Mouse (Mus musculus) ES-E14 (cell line): Measurements from ENCODE around the gene Cga. TPM values are rescaled to one million over a fixed set of nuclear protein-coding genes. Genes with fewer than 3 reads are reported as not detected.

Experiments used
- DNase-seq: peaks from one replicate; pipeline ENCODE4 v3.0.0-alpha.2; 2013; ENCODE audit warnings: low read depth, low spot score
- H3K27ac ChIP-seq: 2 replicates; pipeline ENCODE4 v1.5.1; 2012; ENCODE audit warnings: low read depth, mild to moderate bottlenecking, low read length, moderate library complexity, mixed read lengths; ENCODE audit not compliant: poor library complexity, insufficient read depth, severe bottlenecking
- H3K36me3 ChIP-seq: 2 replicates; pipeline ENCODE4 v1.6.1; 2012; ENCODE audit warnings: mild to moderate bottlenecking, low read length, moderate library complexity, mixed read lengths; ENCODE audit not compliant: control insufficient read depth, poor library complexity, insufficient read depth, severe bottlenecking
- H3K4me1 ChIP-seq, 2 experiments: fragments of 150-350 bp in 1 of 2; sonication (generic) in 1 of 2; 2 replicates each; pipeline ENCODE4 v1.6.1; 2012; ENCODE audit warnings: low read length in 2 of 2, mild to moderate bottlenecking in 1 of 2, mixed read lengths in 1 of 2; ENCODE audit not compliant: control insufficient read depth in 2 of 2, insufficient read depth in 2 of 2, poor library complexity in 1 of 2
- H3K4me3 ChIP-seq, 2 experiments: fragments of 150-350 bp in 1 of 2; sonication (generic) in 1 of 2; 2 replicates each; pipeline ENCODE4 v1.5.1; 2012; ENCODE audit warnings: low read length in 2 of 2, low read depth in 1 of 2, mild to moderate bottlenecking in 1 of 2, mixed read lengths in 1 of 2; ENCODE audit not compliant: insufficient read depth in 1 of 2, poor library complexity in 1 of 2, severe bottlenecking in 1 of 2
- H3K9ac ChIP-seq: 2 replicates; pipeline ENCODE4 v1.6.1; 2012; ENCODE audit warnings: low read depth, mild to moderate bottlenecking, low read length, mixed read lengths; ENCODE audit not compliant: poor library complexity, insufficient read depth, severe bottlenecking
- H3K9me3 ChIP-seq: fragments of 150-350 bp; sonication (generic); 2 replicates; pipeline ENCODE4 v1.6.1; 2012; ENCODE audit warnings: low read depth, mild to moderate bottlenecking, low read length; ENCODE audit not compliant: control insufficient read depth, insufficient read depth
- CHD2 ChIP-seq: IDR thresholded peaks from 2 replicates; pipeline ENCODE4 v1.6.1; 2014; ENCODE audit warnings: mild to moderate bottlenecking, low read depth, low read length, inconsistent platforms
- HCFC1 ChIP-seq: IDR thresholded peaks from 2 replicates; pipeline ENCODE4 v1.6.1; 2012; ENCODE audit warnings: low read length, inconsistent platforms, borderline replicate concordance; ENCODE audit not compliant: insufficient read depth
- MAFK ChIP-seq: IDR thresholded peaks from 2 replicates; pipeline ENCODE4 v1.6.1; 2014; ENCODE audit warnings: mild to moderate bottlenecking, low read depth, low read length, inconsistent platforms; ENCODE audit not compliant: insufficient read depth
- ZC3H11A ChIP-seq: IDR thresholded peaks from 2 replicates; pipeline ENCODE4 v1.6.1; 2012; ENCODE audit warnings: low read depth, mild to moderate bottlenecking, inconsistent platforms, low read length, borderline replicate concordance
- ZNF384 ChIP-seq: IDR thresholded peaks from 2 replicates; pipeline ENCODE4 v1.6.1; 2012; ENCODE audit warnings: low read depth, low read length, inconsistent platforms
- in situ Hi-C, 2 experiments: fragments of 600-800 bp; cut with MboI; formaldehyde crosslinking; loops; one replicate each; pipeline ENCODE4 v1.15.1; 2025; ENCODE audit warnings: low sequenced_read_pairs in 2 of 2, inconsistent platforms in 1 of 2; ENCODE audit not compliant: unreplicated experiment in 2 of 2
- total RNA-seq: library from RNA; depleted of rRNA; stranded (reverse); fragments of 300-350 nt; gene quantifications from 2 replicates; pipeline ENCODE4 v1.2.3, GENCODE M21; 2012

Gene Cga
- total RNA-seq, 1 experiment: 0.89 TPM

DNA sequence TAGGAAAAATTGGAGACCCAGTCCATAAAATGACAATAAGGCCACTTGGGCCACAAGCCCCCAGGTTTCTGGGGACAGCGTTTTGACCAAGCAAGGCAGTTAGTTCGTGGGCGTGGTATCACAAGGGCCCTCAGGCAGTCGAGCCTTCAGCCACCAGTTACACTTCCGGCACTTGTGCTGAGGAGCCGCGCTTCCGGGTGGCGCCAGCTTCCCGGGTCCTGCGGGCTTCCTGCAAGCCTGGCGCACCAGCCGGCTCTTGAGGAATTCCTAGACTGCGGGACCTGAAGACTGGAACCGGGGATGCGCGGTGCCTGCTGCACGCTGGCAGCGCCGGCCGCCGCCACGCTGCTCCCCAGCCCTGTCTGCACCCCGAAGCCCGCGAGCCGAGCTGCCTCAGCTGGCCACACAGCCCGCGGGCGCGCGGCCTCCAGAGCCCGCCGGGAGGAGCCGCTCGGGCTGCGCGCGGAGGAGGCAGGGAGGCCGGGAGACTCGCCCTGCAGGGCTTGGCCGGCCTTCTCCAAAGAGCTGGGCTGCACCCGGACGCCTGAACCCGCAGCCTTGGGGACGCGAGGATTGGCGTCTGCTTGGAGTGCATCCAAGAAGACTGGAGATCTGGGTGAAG lies 7.0 kb upstream of the Cga start:
- TF ChIP-seq MAFK (no peak), HCFC1 (peak; percentile 71; the same call in 1 of the 2 replicates), ZNF384 (no peak)
- peak; percentile 75 for DNase-seq
- Histone ChIP-seq H3K27ac (no peak overlapping the region; the same call in 1 of the 2 replicates), H3K9ac (peak overlapping the region; percentile 79), H3K9me3 (no peaks in the 10 kb centered on the region), H3K36me3 (no peaks in the 10 kb centered on the region), H3K4me1 (peaks cover 3 to 6% of the 10 kb centered on the region in 2 experiments; a peak in 2 of 4 replicates), H3K4me3 (peak overlapping the region; percentile 69 to 76)
- in situ Hi-C loops: no loop called here

DNA sequence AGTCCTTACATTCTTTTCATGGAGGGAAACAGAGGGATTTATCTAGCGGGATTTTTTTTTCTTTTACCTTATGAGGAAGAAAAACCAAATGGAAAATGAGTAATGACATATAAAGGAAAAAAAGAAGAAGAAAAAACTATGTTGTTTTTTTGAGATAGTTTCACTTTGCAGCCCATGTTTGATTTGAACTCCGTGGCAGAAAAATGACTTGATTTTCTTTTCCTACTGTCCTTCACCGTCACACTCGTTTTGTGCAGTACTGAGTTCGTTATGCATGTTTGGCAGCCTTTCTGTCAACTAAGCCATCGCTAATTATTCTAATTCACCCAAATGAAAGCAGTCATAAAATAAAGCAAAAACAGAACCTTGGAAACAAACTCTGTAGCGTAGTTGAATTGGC lies 6.3 kb upstream of the Cga start:
- H3K4me3 ChIP-seq: peak overlapping the region; percentile 69 to 76; a peak in 3 of 4 replicates
- peak overlapping the region; percentile 79; the same call in 1 of the 2 replicates for H3K9ac ChIP-seq
- H3K36me3 ChIP-seq: no peaks in the 10 kb centered on the region
- TF ChIP-seq ZNF384 (no peak), CHD2 (no peak), MAFK (no peak), ZC3H11A (no peak), HCFC1 (no peak)
- H3K27ac ChIP-seq: no peak overlapping the region
- no peaks in the 10 kb centered on the region for H3K9me3 ChIP-seq
- in situ Hi-C loops: no loop called here
- no peak for DNase-seq
- H3K4me1 ChIP-seq: peaks cover 3 to 6% of the 10 kb centered on the region in 2 experiments; a peak in 2 of 4 replicates

DNA sequence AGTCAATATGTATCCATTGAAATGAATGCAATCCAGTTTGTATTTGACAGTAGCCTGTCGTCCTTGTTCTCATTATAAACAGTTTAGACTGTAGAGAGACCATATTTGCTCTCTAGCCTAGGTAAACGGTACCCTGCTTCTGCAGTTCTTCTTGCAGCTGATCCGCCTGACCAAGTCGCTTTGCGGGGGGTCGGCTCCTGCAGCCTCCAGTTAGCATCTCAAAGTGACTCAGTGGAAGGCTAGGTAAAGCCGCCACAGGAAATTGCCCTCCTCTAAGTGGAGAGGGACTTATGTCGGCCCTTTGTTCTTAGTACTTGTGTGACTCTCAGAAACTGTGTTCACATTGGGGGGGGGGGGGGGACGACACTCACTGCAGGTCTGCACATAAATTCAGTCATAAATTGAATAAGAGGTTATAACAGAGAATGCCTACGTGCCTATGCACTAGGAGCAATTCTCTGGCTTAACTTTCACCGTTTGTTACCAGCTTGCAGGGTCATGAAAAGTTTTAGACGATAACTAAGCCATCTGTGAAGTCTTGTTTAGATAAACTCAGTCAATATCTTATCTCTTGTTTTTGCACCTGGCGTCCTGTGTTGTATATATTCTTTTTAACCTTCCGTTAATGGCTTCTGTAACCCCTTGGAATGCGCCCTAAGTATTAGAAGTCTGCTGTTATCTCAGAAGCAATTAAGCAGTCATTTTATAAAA lies 4.3 kb upstream of the Cga start:
- Histone ChIP-seq H3K27ac (no peak overlapping the region), H3K4me3 (no peak overlapping the region), H3K4me1 (peaks cover 3 to 6% of the 10 kb centered on the region in 2 experiments; a peak in 2 of 4 replicates), H3K9ac (no peak overlapping the region), H3K36me3 (no peaks in the 10 kb centered on the region), H3K9me3 (no peaks in the 10 kb centered on the region)
- TF ChIP-seq MAFK (no peak), ZNF384 (no peak), HCFC1 (no peak), ZC3H11A (no peak), CHD2 (no peak)
- in situ Hi-C loops: no loop called here
- no peak for DNase-seq

DNA sequence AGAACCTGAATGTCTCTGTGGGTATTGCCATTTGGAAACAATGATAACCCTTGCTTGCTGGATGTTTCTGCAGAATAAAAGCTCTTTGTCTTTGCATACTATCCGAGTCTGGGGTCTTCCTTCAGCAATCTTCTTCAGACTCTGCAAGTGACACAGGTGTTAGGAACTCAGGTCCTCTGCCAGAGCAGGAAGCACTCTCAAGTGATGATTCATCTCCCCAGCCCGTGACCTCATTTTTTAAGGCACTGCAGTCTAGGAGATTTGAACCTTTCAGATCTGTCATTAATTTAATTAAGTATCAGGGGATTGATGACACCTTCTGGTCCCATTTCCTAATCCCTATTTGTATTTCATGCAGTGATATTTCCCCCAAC lies 3.8 kb upstream of the Cga start:
- peaks cover 3 to 6% of the 10 kb centered on the region in 2 experiments; a peak in 2 of 4 replicates for H3K4me1 ChIP-seq
- in situ Hi-C loops: no loop called here
- H3K9me3 ChIP-seq: no peaks in the 10 kb centered on the region
- H3K27ac ChIP-seq: no peak overlapping the region
- no peak overlapping the region for H3K4me3 ChIP-seq
- H3K9ac ChIP-seq: no peak overlapping the region
- H3K36me3 ChIP-seq: no peaks in the 10 kb centered on the region
- no peak for DNase-seq
- no peak for TF ChIP-seq HCFC1
- TF ChIP-seq ZNF384: no peak
- TF ChIP-seq MAFK: no peak
- no peak for TF ChIP-seq ZC3H11A
- no peak for TF ChIP-seq CHD2

DNA sequence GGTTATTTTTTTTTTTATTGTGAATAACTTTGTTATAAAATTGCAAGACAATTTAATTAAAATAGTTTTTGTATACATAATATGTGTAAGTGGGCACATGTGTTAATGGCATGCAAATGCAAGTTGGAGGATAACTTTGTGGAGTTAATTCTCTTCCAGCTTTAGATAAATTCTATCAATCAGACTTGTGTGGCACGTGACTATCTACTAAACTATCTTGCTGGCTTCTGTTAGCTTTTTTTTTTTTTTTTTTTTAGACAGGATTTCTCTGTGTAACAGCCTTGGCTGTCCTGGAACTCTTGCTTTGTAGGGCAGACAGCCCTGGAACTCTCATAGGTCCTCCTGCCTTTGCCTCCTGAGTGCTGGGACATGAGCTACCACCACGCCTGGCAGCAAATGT lies 4.9 kb downstream of the Cga start:
- peaks cover 2 to 8% of the 10 kb centered on the region in 2 experiments; a peak in 3 of 4 replicates for H3K4me1 ChIP-seq
- no peak overlapping the region for H3K9ac ChIP-seq
- no peak for DNase-seq
- TF ChIP-seq ZNF384 (no peak), ZC3H11A (no peak), MAFK (no peak), HCFC1 (no peak), CHD2 (no peak)
- H3K9me3 ChIP-seq: no peaks in the 10 kb centered on the region
- no peaks in the 10 kb centered on the region for H3K36me3 ChIP-seq
- no peak overlapping the region for H3K4me3 ChIP-seq
- no peak overlapping the region for H3K27ac ChIP-seq
- in situ Hi-C loops: no loop called here
